Mouse (Mus musculus) forebrain, embryonic 11.5 days (tissue): ENCODE data around the gene Synpo2. TPM values are rescaled to one million over a fixed set of nuclear protein-coding genes. Genes with fewer than 3 reads are reported as not detected.

ENCODE experiments used
- ATAC-seq: fragments of 200-750 bp; cut with Nextera tagmentation; replicated peaks from 2 replicates; pipeline ENCODE4 v1.8.0; 2017; ENCODE audit warnings: moderate TSS enrichment; ENCODE audit not compliant: low FRiP score
- DNase-seq: peaks from one replicate; pipeline ENCODE4 v3.0.0-alpha.2; 2017; ENCODE audit warnings: low spot score
- H3K27ac ChIP-seq: fragments of 300-500 bp; sonication (generic); 2 replicates; pipeline ENCODE4 v1.5.1; 2014; ENCODE audit warnings: low read depth, low read length
- H3K27me3 ChIP-seq: fragments of 300-500 bp; sonication (generic); 2 replicates; pipeline ENCODE4 v1.6.1; 2014; ENCODE audit warnings: mild to moderate bottlenecking, low read length, mixed read lengths; ENCODE audit not compliant: control insufficient read depth, insufficient read depth
- H3K36me3 ChIP-seq: fragments of 300-500 bp; sonication (generic); 2 replicates; pipeline ENCODE4 v1.6.1; 2014; ENCODE audit warnings: mild to moderate bottlenecking, low read length, moderate library complexity, mixed read lengths; ENCODE audit not compliant: control insufficient read depth, insufficient read depth
- H3K4me1 ChIP-seq: fragments of 300-500 bp; sonication (generic); replicated peaks from 2 replicates; pipeline ENCODE4 v1.6.1; 2014; ENCODE audit warnings: low read length, mixed read lengths; ENCODE audit not compliant: control insufficient read depth, insufficient read depth
- H3K4me2 ChIP-seq: fragments of 300-500 bp; sonication (generic); 2 replicates; pipeline ENCODE4 v1.6.1; 2014; ENCODE audit warnings: low read depth, mild to moderate bottlenecking, low read length, moderate library complexity, mixed read lengths; ENCODE audit not compliant: severe bottlenecking
- H3K4me3 ChIP-seq: fragments of 300-500 bp; sonication (generic); 2 replicates; pipeline ENCODE4 v1.5.1; 2014; ENCODE audit warnings: low read depth, low read length
- H3K9ac ChIP-seq: fragments of 300-500 bp; sonication (generic); 2 replicates; pipeline ENCODE4 v1.6.1; 2014; ENCODE audit warnings: low read length
- H3K9me3 ChIP-seq: fragments of 300-500 bp; sonication (generic); 2 replicates; pipeline ENCODE4 v1.6.1; 2016; ENCODE audit warnings: low read length, mixed read lengths; ENCODE audit not compliant: control insufficient read depth
- WGBS: fragments of 180-500 bp; shearing (Covaris S2); extraction: QIAGEN DNeasy Blood & Tissue Kit; methylation state at CpG from one replicate; pipeline ENCODE4 v1.1.7; 2014; 5-methylcytosine and 5-hydroxymethylcytosine counted together
- polyA plus RNA-seq: library from polyadenylated mRNA; unstranded; fragments of >200 nt; fragmentation: Nextera tagmentation; extraction: Ambion mirVana; gene quantifications from 2 replicates; pipeline ENCODE4 v1.2.1, GENCODE M21; 2014

Synpo2 gene
- polyA plus RNA-seq, 1 experiment from 2014 or later: 3.7 TPM

DNA sequence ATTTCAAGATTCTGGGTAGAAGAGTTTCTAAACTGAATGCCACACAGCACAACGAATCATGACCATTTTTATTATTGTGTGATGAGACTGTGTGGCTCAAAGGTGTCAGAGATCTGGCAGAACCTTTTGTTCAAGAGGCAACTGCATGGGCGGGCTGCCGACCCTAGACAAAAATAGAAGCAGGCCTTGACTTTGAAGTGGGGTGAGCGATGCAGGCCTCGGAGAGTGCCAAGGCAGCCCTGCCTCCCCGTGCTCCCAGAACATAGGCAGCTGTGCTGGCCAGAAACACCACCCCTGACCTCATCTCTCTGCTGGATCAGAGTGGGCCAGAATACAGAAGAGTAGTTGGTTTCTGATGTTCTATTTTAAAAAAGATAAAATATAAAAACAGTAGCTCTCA is 143.5 kb downstream of the Synpo2 start:
- WGBS: 63% methylated on average over 6 of the region's 6 CpGs

DNA sequence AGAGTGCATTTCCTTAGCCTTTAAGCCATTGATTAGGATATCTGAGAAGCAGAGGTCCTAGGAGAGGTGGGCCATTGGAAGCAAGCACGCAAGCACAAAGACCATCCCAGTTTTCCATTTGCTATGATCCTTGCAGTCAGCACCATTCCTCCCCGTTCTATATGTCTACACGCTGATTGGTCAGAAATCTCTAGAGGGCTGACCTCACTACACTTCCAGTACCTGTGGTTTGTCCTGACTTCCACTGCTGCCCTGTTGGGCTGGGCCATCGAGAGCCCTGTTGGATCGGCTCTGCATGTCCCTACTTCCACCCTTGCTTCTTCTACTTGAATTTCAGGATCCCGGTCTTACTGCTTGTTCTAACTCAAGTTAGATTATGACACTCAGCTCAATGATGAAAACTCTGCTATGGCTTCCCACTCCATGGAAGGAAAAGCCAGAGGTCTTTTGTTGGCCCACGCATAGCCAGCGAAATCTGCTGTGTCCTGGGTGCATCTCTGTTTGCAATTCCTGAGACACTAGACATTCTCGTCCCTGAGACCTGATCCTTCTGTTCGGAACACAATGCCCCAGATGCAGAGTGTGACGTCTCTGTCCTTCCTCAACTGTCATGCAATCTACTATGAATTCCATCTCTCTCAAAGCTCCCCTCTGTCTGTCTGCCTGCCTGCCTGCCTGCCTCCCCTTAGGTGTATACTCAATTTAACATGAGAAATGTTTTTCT is 146.5 kb downstream of the Synpo2 start:
- ATAC-seq: no peak
- 90% methylated on average over 11 of the region's 11 CpGs for WGBS
- H3K36me3 ChIP-seq: no peaks in the 10 kb centered on the region

More for the DNA sequence above, 143.5 kb downstream of the Synpo2 start:
- DNase-seq (no peak), ATAC-seq (no peak)
- H3K4me3 ChIP-seq: no peak overlapping the region
- H3K27ac ChIP-seq: no peak overlapping the region
- no peaks in the 10 kb centered on the region for H3K4me1 ChIP-seq
- H3K9me3 ChIP-seq: no peaks in the 10 kb centered on the region
- no peaks in the 10 kb centered on the region for H3K27me3 ChIP-seq
- H3K36me3 ChIP-seq: no peaks in the 10 kb centered on the region
- H3K9ac ChIP-seq: no peak overlapping the region
- no peak overlapping the region for H3K4me2 ChIP-seq

DNA sequence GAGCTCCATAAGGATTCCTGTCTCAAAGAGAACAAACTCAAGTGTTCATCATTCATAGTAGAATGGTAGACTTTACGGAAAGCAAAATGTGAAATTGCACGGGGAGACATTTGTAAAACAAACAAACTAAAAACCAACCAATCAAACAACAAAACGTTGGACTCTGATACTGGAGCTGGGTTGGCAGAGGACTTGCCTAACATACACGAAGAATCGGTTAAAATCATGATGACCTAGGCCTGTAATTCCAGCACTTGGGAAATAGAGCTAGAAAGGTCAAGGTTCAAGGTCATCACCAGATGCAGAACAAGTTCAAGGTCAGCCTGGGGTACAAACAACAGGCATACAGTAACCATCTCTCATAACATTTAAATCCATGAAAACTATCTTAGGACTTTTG is 147.7 kb downstream of the Synpo2 start:
- WGBS: 88% methylated on average over 5 of the region's 5 CpGs

More for the DNA sequence above, 146.5 kb downstream of the Synpo2 start:
- Histone ChIP-seq H3K27ac (no peak overlapping the region), H3K9ac (no peak overlapping the region), H3K4me2 (no peak overlapping the region), H3K9me3 (no peaks in the 10 kb centered on the region), H3K4me3 (no peak overlapping the region), H3K27me3 (no peaks in the 10 kb centered on the region), H3K4me1 (no peaks in the 10 kb centered on the region)
- DNase-seq: no peak

GRCm38 (mm10) chr3:123085871-123086501 is 150.0 kb downstream of the Synpo2 start:
- Histone ChIP-seq H3K27me3 (no peaks in the 10 kb centered on the region), H3K36me3 (no peaks in the 10 kb centered on the region), H3K4me2 (no peak overlapping the region), H3K4me1 (no peaks in the 10 kb centered on the region), H3K4me3 (no peak overlapping the region), H3K9ac (no peak overlapping the region), H3K27ac (no peak overlapping the region), H3K9me3 (no peaks in the 10 kb centered on the region)
- no peak for DNase-seq
- WGBS: 90% methylated on average over 16 of the region's 16 CpGs
- ATAC-seq: no peak

More for the DNA sequence above, 147.7 kb downstream of the Synpo2 start:
- H3K27ac ChIP-seq: no peak overlapping the region
- no peak for ATAC-seq
- H3K4me2 ChIP-seq: no peak overlapping the region
- no peaks in the 10 kb centered on the region for H3K9me3 ChIP-seq
- no peak overlapping the region for H3K4me3 ChIP-seq
- H3K27me3 ChIP-seq: no peaks in the 10 kb centered on the region
- no peak for DNase-seq
- no peaks in the 10 kb centered on the region for H3K36me3 ChIP-seq
- no peak overlapping the region for H3K9ac ChIP-seq
- H3K4me1 ChIP-seq: no peaks in the 10 kb centered on the region

GRCm38 (mm10) chr3:123081665-123082064 is 154.3 kb downstream of the Synpo2 start:
- H3K27ac ChIP-seq: no peak overlapping the region
- WGBS: 97% methylated on average over 3 of the region's 3 CpGs
- no peaks in the 10 kb centered on the region for H3K4me1 ChIP-seq
- no peak for DNase-seq
- no peaks in the 10 kb centered on the region for H3K36me3 ChIP-seq
- no peaks in the 10 kb centered on the region for H3K9me3 ChIP-seq
- H3K4me3 ChIP-seq: no peak overlapping the region
- no peak overlapping the region for H3K9ac ChIP-seq
- no peaks in the 10 kb centered on the region for H3K27me3 ChIP-seq
- no peak for ATAC-seq
- no peak overlapping the region for H3K4me2 ChIP-seq

GRCm38 (mm10) chr3:123080943-123081342 is 155.0 kb downstream of the Synpo2 start:
- H3K4me1 ChIP-seq: no peaks in the 10 kb centered on the region
- H3K4me3 ChIP-seq: no peak overlapping the region
- WGBS: 77% methylated on average over 7 of the region's 7 CpGs
- H3K27me3 ChIP-seq: no peaks in the 10 kb centered on the region
- H3K27ac ChIP-seq: no peak overlapping the region
- DNase-seq (no peak), ATAC-seq (no peak)
- no peaks in the 10 kb centered on the region for H3K9me3 ChIP-seq
- no peaks in the 10 kb centered on the region for H3K36me3 ChIP-seq
- H3K9ac ChIP-seq: no peak overlapping the region
- H3K4me2 ChIP-seq: no peak overlapping the region

DNA sequence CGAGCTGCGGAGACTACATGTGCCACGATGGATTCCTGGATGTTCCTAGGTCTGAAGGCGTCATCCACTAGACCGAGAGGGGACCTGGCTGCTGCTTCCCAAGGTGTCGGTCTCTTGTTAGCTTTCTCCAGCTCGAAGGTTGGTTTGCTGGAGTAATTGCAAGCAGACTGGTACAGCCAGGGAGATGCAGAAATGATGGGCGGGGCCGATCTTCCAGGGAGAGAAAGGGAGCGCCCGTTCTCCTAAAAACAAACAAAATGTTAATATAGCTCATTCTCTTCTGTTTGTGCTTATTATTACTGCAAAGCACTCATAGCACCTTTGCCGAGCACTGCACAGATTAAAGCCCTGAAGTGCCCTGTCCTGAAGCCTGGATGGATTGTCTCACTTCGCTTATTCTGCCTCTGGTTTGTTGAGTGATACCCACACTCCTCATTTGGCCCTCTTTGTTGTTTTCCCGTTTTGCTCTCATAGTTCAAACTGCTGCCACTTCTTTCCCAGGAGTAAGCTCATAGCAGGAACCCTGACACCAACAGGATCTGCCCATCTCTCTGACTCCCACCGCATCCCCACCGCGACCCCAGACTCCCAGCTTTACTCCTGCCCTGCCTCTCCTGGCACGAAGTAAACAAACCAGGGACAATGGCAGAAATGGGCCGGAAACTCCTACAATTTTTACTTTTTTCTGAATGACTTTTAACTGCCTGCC is 155.8 kb downstream of the Synpo2 start:
- H3K4me2 ChIP-seq: no peak overlapping the region
- H3K4me1 ChIP-seq: no peaks in the 10 kb centered on the region
- no peak overlapping the region for H3K27ac ChIP-seq
- H3K27me3 ChIP-seq: no peaks in the 10 kb centered on the region
- no peak overlapping the region for H3K4me3 ChIP-seq
- no peak overlapping the region for H3K9ac ChIP-seq
- no peak for DNase-seq
- no peaks in the 10 kb centered on the region for H3K36me3 ChIP-seq
- 84% methylated on average over 19 of the region's 19 CpGs for WGBS
- ATAC-seq: no peak
- H3K9me3 ChIP-seq: no peaks in the 10 kb centered on the region

DNA sequence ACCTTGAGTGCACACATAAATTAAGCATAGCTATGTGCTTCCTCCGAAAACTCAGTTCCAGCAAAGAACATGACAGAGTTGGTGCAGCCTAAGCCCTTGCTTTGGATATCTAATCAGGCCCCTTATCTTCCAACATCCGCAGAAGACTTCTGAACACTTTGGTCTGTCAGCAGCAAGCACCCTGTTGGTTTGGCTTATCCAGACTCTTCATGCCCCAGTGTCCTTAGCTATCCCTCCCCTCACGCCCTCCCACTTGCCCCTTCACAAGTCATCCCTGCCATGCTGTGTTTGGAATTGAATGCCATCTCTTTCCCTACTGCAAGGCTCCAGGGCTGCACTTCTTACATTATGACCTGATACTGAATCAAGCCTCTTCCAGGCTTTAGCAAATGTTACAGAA is 160.2 kb downstream of the Synpo2 start:
- H3K9me3 ChIP-seq: no peaks in the 10 kb centered on the region
- H3K4me3 ChIP-seq: no peak overlapping the region
- no peak overlapping the region for H3K27ac ChIP-seq
- DNase-seq (no peak), ATAC-seq (no peak)
- H3K4me1 ChIP-seq: no peaks in the 10 kb centered on the region
- WGBS: 85% methylated on average over 3 of the region's 3 CpGs
- H3K4me2 ChIP-seq: no peak overlapping the region
- no peaks in the 10 kb centered on the region for H3K36me3 ChIP-seq
- H3K9ac ChIP-seq: no peak overlapping the region
- no peaks in the 10 kb centered on the region for H3K27me3 ChIP-seq
